Mouse (Mus musculus): ENCODE results near the gene Mrps16. TPM values are rescaled to one million over a fixed set of nuclear protein-coding genes. Genes with fewer than 3 reads are reported as not detected.

Gene Mrps16
- polyA plus RNA-seq (2012; rRNA removed): 44.9 and 45.4 TPM in 2 replicates

GRCm38 (mm10) chr14:20393205-20393913 lies at the start of gene Mrps16:
Gene Mrps16 (minus strand): TSS chr14:20393634.
- Histone ChIP-seq H3K4me1 (ENCODE audit: control insufficient read depth, insufficient read depth, low read length) (peaks cover 1% of the 10 kb centered on the region; the same call in 1 of the 2 replicates), H3K4me3 (ENCODE audit: insufficient read depth, low read length) (peak within 1 kb of the TSS; percentile 83), H3K27ac (ENCODE audit: insufficient read depth, low read length) (peak within 1 kb of the TSS; percentile 93)
- peak; percentile 40 for TF ChIP-seq CTCF (IDR thresholded peaks at IDR 0.05; ENCODE audit: extremely low read depth, insufficient read depth, low read length)
- peak; percentile 80 for TF ChIP-seq POLR2A (IDR thresholded peaks at IDR 0.05; ENCODE audit: extremely low read depth, insufficient read depth, low read length)

GRCm38 (mm10) chr14:20442252-20442651 lies 48.8 kb upstream of the Mrps16 start:
- H3K27ac ChIP-seq (ENCODE audit: insufficient read depth, low read length): no peak overlapping the region
- no peaks in the 10 kb centered on the region for H3K4me1 ChIP-seq (ENCODE audit: control insufficient read depth, insufficient read depth, low read length)
- H3K4me3 ChIP-seq (ENCODE audit: insufficient read depth, low read length): no peak overlapping the region
- TF ChIP-seq CTCF (IDR thresholded peaks at IDR 0.05; ENCODE audit: extremely low read depth, insufficient read depth, low read length) (no peak), POLR2A (IDR thresholded peaks at IDR 0.05; ENCODE audit: extremely low read depth, insufficient read depth, low read length) (no peak)

- Histone ChIP-seq H3K4me3 (ENCODE audit: insufficient read depth, low read length) (no peak overlapping the region), H3K27ac (ENCODE audit: insufficient read depth, low read length) (no peak overlapping the region), H3K4me1 (ENCODE audit: control insufficient read depth, insufficient read depth, low read length) (no peaks in the 10 kb centered on the region)
- TF ChIP-seq CTCF (IDR thresholded peaks at IDR 0.05; ENCODE audit: extremely low read depth, insufficient read depth, low read length) (no peak), POLR2A (IDR thresholded peaks at IDR 0.05; ENCODE audit: extremely low read depth, insufficient read depth, low read length) (no peak)
Observed at GRCm38 (mm10) chr14:20436976-20437375, 43.5 kb upstream of the Mrps16 start.

- TF ChIP-seq CTCF (IDR thresholded peaks at IDR 0.05; ENCODE audit: extremely low read depth, insufficient read depth, low read length) (no peak), POLR2A (IDR thresholded peaks at IDR 0.05; ENCODE audit: extremely low read depth, insufficient read depth, low read length) (no peak)
- Histone ChIP-seq H3K4me3 (ENCODE audit: insufficient read depth, low read length) (no peak overlapping the region), H3K27ac (ENCODE audit: insufficient read depth, low read length) (no peak overlapping the region), H3K4me1 (ENCODE audit: control insufficient read depth, insufficient read depth, low read length) (no peaks in the 10 kb centered on the region)
Observed at GRCm38 (mm10) chr14:20432420-20432819, 39.0 kb upstream of the Mrps16 start.

GRCm38 (mm10) chr14:20431726-20432125 lies 38.3 kb upstream of the Mrps16 start:
- Histone ChIP-seq H3K27ac (ENCODE audit: insufficient read depth, low read length) (no peak overlapping the region), H3K4me1 (ENCODE audit: control insufficient read depth, insufficient read depth, low read length) (no peaks in the 10 kb centered on the region), H3K4me3 (ENCODE audit: insufficient read depth, low read length) (no peak overlapping the region)
- TF ChIP-seq CTCF (IDR thresholded peaks at IDR 0.05; ENCODE audit: extremely low read depth, insufficient read depth, low read length) (no peak), POLR2A (IDR thresholded peaks at IDR 0.05; ENCODE audit: extremely low read depth, insufficient read depth, low read length) (no peak)

- Histone ChIP-seq H3K4me1 (ENCODE audit: control insufficient read depth, insufficient read depth, low read length) (no peaks in the 10 kb centered on the region), H3K4me3 (ENCODE audit: insufficient read depth, low read length) (no peak overlapping the region), H3K27ac (ENCODE audit: insufficient read depth, low read length) (no peak overlapping the region)
- TF ChIP-seq CTCF (IDR thresholded peaks at IDR 0.05; ENCODE audit: extremely low read depth, insufficient read depth, low read length): no peak
- no peak for TF ChIP-seq POLR2A (IDR thresholded peaks at IDR 0.05; ENCODE audit: extremely low read depth, insufficient read depth, low read length)
Observed at GRCm38 (mm10) chr14:20429833-20430232, 36.4 kb upstream of the Mrps16 start.

- no peak overlapping the region for H3K27ac ChIP-seq (ENCODE audit: insufficient read depth, low read length)
- TF ChIP-seq POLR2A (IDR thresholded peaks at IDR 0.05; ENCODE audit: extremely low read depth, insufficient read depth, low read length) (no peak), CTCF (IDR thresholded peaks at IDR 0.05; ENCODE audit: extremely low read depth, insufficient read depth, low read length) (no peak)
Observed at GRCm38 (mm10) chr14:20428593-20428992, 35.2 kb upstream of the Mrps16 start.

GRCm38 (mm10) chr14:20423046-20423445 lies 29.6 kb upstream of the Mrps16 start:
- Histone ChIP-seq H3K4me1 (ENCODE audit: control insufficient read depth, insufficient read depth, low read length) (no peaks in the 10 kb centered on the region), H3K27ac (ENCODE audit: insufficient read depth, low read length) (no peak overlapping the region)
- TF ChIP-seq POLR2A (IDR thresholded peaks at IDR 0.05; ENCODE audit: extremely low read depth, insufficient read depth, low read length) (no peak), CTCF (IDR thresholded peaks at IDR 0.05; ENCODE audit: extremely low read depth, insufficient read depth, low read length) (no peak)

More at GRCm38 (mm10) chr14:20428593-20428992, 35.2 kb upstream of the Mrps16 start:
- Histone ChIP-seq H3K4me3 (ENCODE audit: insufficient read depth, low read length) (no peak overlapping the region), H3K4me1 (ENCODE audit: control insufficient read depth, insufficient read depth, low read length) (no peaks in the 10 kb centered on the region)

GRCm38 (mm10) chr14:20422257-20422656 lies 28.8 kb upstream of the Mrps16 start:
- Histone ChIP-seq H3K4me1 (ENCODE audit: control insufficient read depth, insufficient read depth, low read length) (no peaks in the 10 kb centered on the region), H3K4me3 (ENCODE audit: insufficient read depth, low read length) (no peak overlapping the region), H3K27ac (ENCODE audit: insufficient read depth, low read length) (no peak overlapping the region)
- no peak for TF ChIP-seq CTCF (IDR thresholded peaks at IDR 0.05; ENCODE audit: extremely low read depth, insufficient read depth, low read length)
- no peak for TF ChIP-seq POLR2A (IDR thresholded peaks at IDR 0.05; ENCODE audit: extremely low read depth, insufficient read depth, low read length)

More at GRCm38 (mm10) chr14:20423046-20423445, 29.6 kb upstream of the Mrps16 start:
- no peak overlapping the region for H3K4me3 ChIP-seq (ENCODE audit: insufficient read depth, low read length)

GRCm38 (mm10) chr14:20400071-20400470 lies 6.6 kb upstream of the Mrps16 start:
- no peak overlapping the region for H3K4me3 ChIP-seq (ENCODE audit: insufficient read depth, low read length)
- peak; percentile 54 for TF ChIP-seq CTCF (IDR thresholded peaks at IDR 0.05; ENCODE audit: extremely low read depth, insufficient read depth, low read length)
- TF ChIP-seq POLR2A (IDR thresholded peaks at IDR 0.05; ENCODE audit: extremely low read depth, insufficient read depth, low read length): no peak
- H3K27ac ChIP-seq (ENCODE audit: insufficient read depth, low read length): no peak overlapping the region
- H3K4me1 ChIP-seq (ENCODE audit: control insufficient read depth, insufficient read depth, low read length): no peaks in the 10 kb centered on the region

All from cortical plate, adult 2 months (tissue).